Mouse (Mus musculus): ENCODE data around the gene Sucla2.

GRCm38 (mm10) chr14:73507200-73507599 lies 17.9 kb upstream of the Sucla2 start:
- no peak for TF ChIP-seq GATA1 (IDR thresholded peaks at IDR 0.05; ENCODE audit: low read length)
- TF ChIP-seq TAL1 (IDR thresholded peaks at IDR 0.05; ENCODE audit: low read length) = no peak
